Mouse (Mus musculus) midbrain, embryonic 16.5 days (tissue): ENCODE data around the gene Eif2ak4. TPM values are rescaled to one million over a fixed set of nuclear protein-coding genes. Genes with fewer than 3 reads are reported as not detected.

ENCODE experiments used
- ATAC-seq: fragments of 200-750 bp; cut with Nextera tagmentation; 2 replicates; pipeline ENCODE4 v1.8.0; 2017; ENCODE audit warnings: moderate TSS enrichment
- H3K27ac ChIP-seq: fragments of 300-500 bp; sonication (generic); 2 replicates; pipeline ENCODE4 v1.5.1; 2014; ENCODE audit warnings: mild to moderate bottlenecking, low read length, mixed read lengths
- H3K27me3 ChIP-seq: fragments of 300-500 bp; sonication (generic); 2 replicates; pipeline ENCODE4 v1.6.1; 2014; ENCODE audit warnings: low read depth, low read length, mixed read lengths; ENCODE audit not compliant: control insufficient read depth, insufficient read depth
- H3K36me3 ChIP-seq: fragments of 300-500 bp; sonication (generic); 2 replicates; pipeline ENCODE4 v1.6.1; 2014; ENCODE audit warnings: mild to moderate bottlenecking, low read length, moderate library complexity, mixed read lengths; ENCODE audit not compliant: control insufficient read depth, insufficient read depth
- H3K4me1 ChIP-seq: fragments of 300-500 bp; sonication (generic); 2 replicates; pipeline ENCODE4 v1.6.1; 2014; ENCODE audit warnings: mild to moderate bottlenecking, low read length, mixed read lengths; ENCODE audit not compliant: control insufficient read depth, insufficient read depth
- H3K4me2 ChIP-seq: fragments of 300-500 bp; sonication (generic); 2 replicates; pipeline ENCODE4 v1.6.1; 2014; ENCODE audit warnings: mild to moderate bottlenecking, low read length, mixed read lengths
- H3K4me3 ChIP-seq: fragments of 300-500 bp; sonication (generic); 2 replicates; pipeline ENCODE4 v1.5.1; 2014; ENCODE audit warnings: low read depth, mild to moderate bottlenecking, low read length, moderate library complexity, mixed read lengths
- H3K9ac ChIP-seq: fragments of 300-500 bp; sonication (generic); 2 replicates; pipeline ENCODE4 v1.6.1; 2014; ENCODE audit warnings: low read depth, low read length, mixed read lengths
- H3K9me3 ChIP-seq: fragments of 300-500 bp; sonication (generic); replicated peaks from 2 replicates; pipeline ENCODE4 v1.6.1; 2014; ENCODE audit warnings: mild to moderate bottlenecking, low read length, mixed read lengths; ENCODE audit not compliant: control insufficient read depth, poor library complexity, severe bottlenecking
- WGBS: fragments of 180-500 bp; shearing (Covaris S2); extraction: QIAGEN DNeasy Blood & Tissue Kit; methylation state at CpG from one replicate; pipeline ENCODE4 v1.1.7; 2014; 5-methylcytosine and 5-hydroxymethylcytosine counted together
- polyA plus RNA-seq: library from polyadenylated mRNA; unstranded; fragments of >200 nt; fragmentation: Nextera tagmentation; extraction: Ambion mirVana; gene quantifications from 2 replicates; pipeline ENCODE4 v1.2.1, GENCODE M21; 2015

The Eif2ak4 gene
- polyA plus RNA-seq, 1 experiment from 2014 or later: 9.3 TPM

GRCm38 (mm10) chr2:118391201-118391600, 2.8 kb downstream of the Eif2ak4 start:
- H3K4me2 ChIP-seq: no peak overlapping the region
- H3K4me3 ChIP-seq: no peak overlapping the region
- H3K27ac ChIP-seq: no peak overlapping the region
- H3K36me3 ChIP-seq: no peaks in the 10 kb centered on the region
- ATAC-seq: no peak
- no peak overlapping the region for H3K9ac ChIP-seq
- 79% methylated on average over 5 of the region's 5 CpGs for WGBS
- H3K27me3 ChIP-seq: no peaks in the 10 kb centered on the region
- no peaks in the 10 kb centered on the region for H3K9me3 ChIP-seq
- peaks cover 13% of the 10 kb centered on the region for H3K4me1 ChIP-seq

DNA sequence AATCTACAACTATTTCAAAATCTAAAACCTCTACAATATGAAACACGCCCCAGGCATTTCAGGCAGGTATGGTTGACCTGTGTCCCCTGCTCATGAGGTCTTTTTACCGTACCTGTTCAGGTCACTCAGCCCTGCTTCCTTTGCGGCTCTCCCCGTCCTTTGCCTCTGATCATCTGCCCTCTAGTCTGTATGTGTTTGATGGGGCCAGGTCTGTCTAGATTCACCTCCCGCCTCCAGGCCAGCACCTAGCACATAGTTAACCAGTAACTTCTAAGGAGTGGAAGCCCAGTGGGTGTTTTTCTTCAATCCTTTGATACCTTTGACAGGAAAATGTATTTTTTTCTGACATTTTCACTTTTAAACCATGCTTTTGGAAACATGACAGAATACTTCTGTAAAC, 11.3 kb downstream of the Eif2ak4 start:
- no peak for ATAC-seq
- Histone ChIP-seq H3K27ac (no peak overlapping the region), H3K36me3 (no peaks in the 10 kb centered on the region), H3K4me1 (no peaks in the 10 kb centered on the region), H3K9ac (no peak overlapping the region), H3K9me3 (no peaks in the 10 kb centered on the region), H3K4me3 (no peak overlapping the region), H3K27me3 (no peaks in the 10 kb centered on the region), H3K4me2 (no peak overlapping the region)
- WGBS: 92% methylated on average over 5 of the region's 5 CpGs

DNA sequence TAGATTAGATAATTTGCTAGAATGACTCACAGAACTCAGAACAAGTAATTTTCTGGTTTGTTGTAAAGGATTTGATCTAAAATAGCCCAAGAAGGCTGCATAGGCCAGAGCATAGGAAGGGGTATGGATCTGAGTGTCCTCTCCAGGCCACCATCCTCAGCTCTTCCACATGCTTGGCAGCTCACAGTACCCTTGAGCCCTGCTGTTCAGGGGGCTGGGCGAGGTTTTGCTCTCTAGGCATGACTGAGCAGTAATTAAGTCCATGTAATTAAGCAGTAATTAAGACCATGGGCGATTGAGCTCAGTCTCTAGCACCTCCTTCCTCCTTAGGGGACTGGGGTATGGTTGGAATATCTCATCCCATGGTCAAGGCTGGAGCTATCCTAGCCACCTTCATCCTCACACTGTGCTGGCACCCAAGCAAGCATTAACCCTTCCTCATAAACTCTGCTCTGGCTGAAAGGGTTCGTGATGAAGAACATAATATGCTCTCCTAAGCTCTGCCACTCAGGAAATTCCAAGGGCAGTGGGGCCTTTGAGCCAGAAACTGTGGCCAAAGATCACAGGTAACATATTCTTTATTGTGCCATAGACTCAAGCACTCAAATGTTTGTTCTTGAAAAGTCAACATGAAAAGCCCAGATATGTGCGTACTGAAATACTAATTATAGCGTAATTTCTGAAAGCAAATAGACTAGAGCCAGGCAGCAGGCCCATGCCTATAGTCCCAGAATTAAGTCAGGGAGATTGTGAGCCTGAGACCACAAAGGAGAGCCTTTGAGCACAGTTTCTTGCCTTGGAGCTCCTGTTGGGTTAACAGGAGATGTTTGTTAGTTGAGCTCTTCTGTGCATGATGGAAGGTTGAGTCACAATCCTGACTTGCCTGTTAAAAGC, 13.7 kb downstream of the Eif2ak4 start:
- no peak for ATAC-seq
- Histone ChIP-seq H3K4me2 (no peak overlapping the region), H3K27ac (no peak overlapping the region), H3K27me3 (no peaks in the 10 kb centered on the region), H3K36me3 (no peaks in the 10 kb centered on the region), H3K9me3 (no peaks in the 10 kb centered on the region), H3K4me1 (no peaks in the 10 kb centered on the region), H3K9ac (no peak overlapping the region), H3K4me3 (no peak overlapping the region)
- 70% methylated on average over 5 of the region's 5 CpGs for WGBS

- Histone ChIP-seq H3K9ac (no peak overlapping the region), H3K36me3 (0 out of 2 replicates have a peak, but pooled peaks cover 2% of the 10 kb centered on the region), H3K9me3 (no peaks in the 10 kb centered on the region), H3K4me3 (no peak overlapping the region), H3K27ac (no peak overlapping the region), H3K4me2 (no peak overlapping the region), H3K27me3 (no peaks in the 10 kb centered on the region), H3K4me1 (no peaks in the 10 kb centered on the region)
- 75% methylated on average over 5 of the region's 5 CpGs for WGBS
- no peak for ATAC-seq
Observed at GRCm38 (mm10) chr2:118404336-118404735, 15.9 kb downstream of the Eif2ak4 start.

DNA sequence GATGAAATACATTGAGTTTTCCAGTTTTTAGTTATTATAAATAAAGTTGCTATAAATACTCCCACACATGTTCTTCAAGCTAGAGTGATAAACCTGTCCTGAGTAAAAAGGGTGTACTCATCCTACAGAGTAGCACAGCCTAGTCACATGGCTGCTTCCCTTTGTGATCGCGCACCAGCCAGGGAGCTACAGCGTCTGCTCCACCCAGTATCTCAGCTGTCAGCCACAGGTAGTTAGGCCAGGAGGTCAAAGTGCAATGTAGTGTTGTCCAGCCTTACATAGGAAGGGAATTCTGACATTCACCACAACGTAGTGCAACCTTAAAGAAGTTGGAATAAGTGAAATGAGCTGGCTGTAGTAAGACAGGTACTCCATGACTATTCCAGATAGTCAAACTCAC, 17.1 kb downstream of the Eif2ak4 start:
- no peaks in the 10 kb centered on the region for H3K27me3 ChIP-seq
- 81% methylated on average over 4 of the region's 4 CpGs for WGBS
- no peaks in the 10 kb centered on the region for H3K9me3 ChIP-seq
- H3K36me3 ChIP-seq: 0 out of 2 replicates have a peak, but pooled peaks cover 2% of the 10 kb centered on the region
- H3K4me1 ChIP-seq: no peaks in the 10 kb centered on the region
- no peak overlapping the region for H3K4me2 ChIP-seq
- H3K27ac ChIP-seq: no peak overlapping the region
- no peak for ATAC-seq
- no peak overlapping the region for H3K9ac ChIP-seq
- no peak overlapping the region for H3K4me3 ChIP-seq

DNA sequence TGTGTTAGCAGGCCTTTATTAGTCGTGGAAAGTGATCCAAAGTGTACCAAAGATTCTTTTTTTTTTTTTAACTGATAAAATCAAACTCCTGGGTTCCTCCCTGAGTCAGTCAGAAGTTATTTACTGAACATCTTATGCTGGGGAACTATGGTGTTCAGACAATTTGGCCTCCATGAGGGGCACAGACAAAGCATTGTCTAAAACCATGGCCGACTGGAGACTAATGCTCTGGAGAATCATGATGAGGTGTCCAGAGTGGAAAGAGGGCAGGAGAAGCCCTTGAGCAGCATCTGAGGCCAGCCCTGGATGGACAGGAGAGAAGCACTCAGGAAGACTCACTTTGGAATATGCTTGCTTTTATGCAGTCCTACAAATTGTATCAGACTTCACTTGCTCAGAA, 18.4 kb downstream of the Eif2ak4 start:
- WGBS: 70% methylated on average over 2 of the region's 2 CpGs
- Histone ChIP-seq H3K4me2 (no peak overlapping the region), H3K4me3 (no peak overlapping the region), H3K27ac (no peak overlapping the region), H3K9me3 (no peaks in the 10 kb centered on the region), H3K9ac (no peak overlapping the region), H3K36me3 (peaks cover 4% of the 10 kb centered on the region), H3K27me3 (no peaks in the 10 kb centered on the region), H3K4me1 (no peaks in the 10 kb centered on the region)
- no peak for ATAC-seq

- no peak overlapping the region for H3K27ac ChIP-seq
- H3K4me3 ChIP-seq: no peak overlapping the region
- no peak for ATAC-seq
- no peak overlapping the region for H3K4me2 ChIP-seq
- H3K4me1 ChIP-seq: no peaks in the 10 kb centered on the region
- H3K9me3 ChIP-seq: no peaks in the 10 kb centered on the region
- peaks cover 11% of the 10 kb centered on the region for H3K36me3 ChIP-seq
- no peak overlapping the region for H3K9ac ChIP-seq
- no peaks in the 10 kb centered on the region for H3K27me3 ChIP-seq
- 90% methylated on average over 4 of the region's 4 CpGs for WGBS
Observed at GRCm38 (mm10) chr2:118408336-118408895, 20.0 kb downstream of the Eif2ak4 start.

DNA sequence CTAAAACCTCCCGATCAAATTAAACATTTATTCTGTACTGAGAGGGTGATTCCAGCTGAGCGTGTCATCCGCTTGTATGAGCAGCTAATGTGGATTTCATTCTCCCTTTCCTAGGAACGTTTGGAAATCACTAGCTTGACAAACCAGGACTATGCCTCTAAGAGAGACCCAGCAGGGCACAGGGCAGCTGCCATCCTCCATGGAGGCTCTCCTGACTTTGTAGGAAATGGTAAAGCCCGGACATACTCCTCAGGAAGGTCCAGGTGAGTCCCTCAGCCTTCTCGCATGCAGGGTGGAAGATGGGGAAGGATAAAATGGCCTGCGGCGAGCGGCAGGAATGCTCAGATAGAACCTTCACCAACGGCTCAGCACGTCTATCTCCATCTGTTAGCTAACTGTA, 24.4 kb downstream of the Eif2ak4 start:
- no peak for ATAC-seq
- no peaks in the 10 kb centered on the region for H3K27me3 ChIP-seq
- no peak overlapping the region for H3K27ac ChIP-seq
- H3K9ac ChIP-seq: no peak overlapping the region
- H3K36me3 ChIP-seq: peaks cover 22% of the 10 kb centered on the region
- no peak overlapping the region for H3K4me2 ChIP-seq
- H3K4me3 ChIP-seq: no peak overlapping the region
- H3K9me3 ChIP-seq: no peaks in the 10 kb centered on the region; the same call in 1 of the 2 replicates
- WGBS: 93% methylated on average over 11 of the region's 11 CpGs
- no peaks in the 10 kb centered on the region for H3K4me1 ChIP-seq

GRCm38 (mm10) chr2:118415601-118416355, 27.4 kb downstream of the Eif2ak4 start:
- Histone ChIP-seq H3K27me3 (no peaks in the 10 kb centered on the region), H3K9ac (no peak overlapping the region), H3K4me1 (no peaks in the 10 kb centered on the region), H3K9me3 (no peaks in the 10 kb centered on the region; the same call in 1 of the 2 replicates), H3K4me3 (no peak overlapping the region), H3K36me3 (peaks cover 27% of the 10 kb centered on the region), H3K4me2 (no peak overlapping the region), H3K27ac (no peak overlapping the region)
- ATAC-seq: no peak
- whole genome bisulfite sequencing: 97% methylated on average over 6 of the region's 6 CpGs
